Mouse (Mus musculus) G1E (cell line): ENCODE measurements around the gene Thyn1.

Experiments
- CTCF ChIP-seq: IDR thresholded peaks from 2 replicates; pipeline ENCODE4 v1.5.1; 2012; ENCODE audit warnings: low read depth, low read length, inconsistent platforms, mixed read lengths
- GATA1 ChIP-seq: IDR thresholded peaks from 2 replicates; pipeline ENCODE4 v1.6.1; 2012; ENCODE audit warnings: borderline replicate concordance, low read length, inconsistent platforms, mixed read lengths
- GATA2 ChIP-seq: IDR thresholded peaks from 2 replicates; pipeline ENCODE4 v1.6.1; 2012; ENCODE audit warnings: low read depth, low read length, inconsistent platforms, borderline replicate concordance
- POLR2AphosphoS5 ChIP-seq: IDR thresholded peaks from 2 replicates; pipeline ENCODE4 v1.6.1; 2012; ENCODE audit warnings: low read depth, low read length, inconsistent platforms; ENCODE audit not compliant: insufficient replicate concordance
- TAL1 ChIP-seq: conservative IDR thresholded peaks from 2 replicates; pipeline ENCODE4 v1.6.1; 2012; ENCODE audit warnings: low read depth, low read length, inconsistent platforms, mixed read lengths

DNA sequence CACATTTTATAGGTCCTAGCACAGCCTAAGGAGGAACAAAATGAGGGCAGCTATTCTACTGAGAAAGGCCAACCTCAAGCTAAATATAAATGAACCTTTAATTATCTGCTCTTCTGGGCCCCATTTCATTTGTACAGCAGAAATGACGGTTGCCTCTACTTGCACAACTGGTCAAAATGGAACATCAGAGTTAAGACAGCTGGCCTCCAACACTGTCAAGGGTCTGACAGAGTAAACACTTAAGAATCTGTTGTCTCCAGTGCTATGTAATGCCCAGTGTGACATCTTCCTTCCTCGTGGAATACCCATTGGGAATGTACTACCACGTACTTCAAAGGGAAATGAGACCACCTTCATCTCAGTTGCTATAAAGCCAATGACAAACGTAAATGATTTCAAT is 12.1 kb downstream of the Thyn1 start:
- TF ChIP-seq CTCF (no peak), POLR2AphosphoS5 (no peak), GATA1 (no peak), TAL1 (no peak), GATA2 (no peak)
